Mouse (Mus musculus) myocyte (in vitro differentiated cells): Measurements from ENCODE around the gene Kcnq5.

Source experiments
- MAX ChIP-seq: IDR thresholded peaks from one replicate; pipeline ENCODE4 v1.6.1; 2011; ENCODE audit warnings: low read depth, mild to moderate bottlenecking, control low read depth
- POLR2A ChIP-seq: IDR thresholded peaks from one replicate; pipeline ENCODE4 v1.6.1; 2011; ENCODE audit warnings: low read depth, mild to moderate bottlenecking, control low read depth, moderate library complexity; ENCODE audit not compliant: insufficient read length

DNA sequence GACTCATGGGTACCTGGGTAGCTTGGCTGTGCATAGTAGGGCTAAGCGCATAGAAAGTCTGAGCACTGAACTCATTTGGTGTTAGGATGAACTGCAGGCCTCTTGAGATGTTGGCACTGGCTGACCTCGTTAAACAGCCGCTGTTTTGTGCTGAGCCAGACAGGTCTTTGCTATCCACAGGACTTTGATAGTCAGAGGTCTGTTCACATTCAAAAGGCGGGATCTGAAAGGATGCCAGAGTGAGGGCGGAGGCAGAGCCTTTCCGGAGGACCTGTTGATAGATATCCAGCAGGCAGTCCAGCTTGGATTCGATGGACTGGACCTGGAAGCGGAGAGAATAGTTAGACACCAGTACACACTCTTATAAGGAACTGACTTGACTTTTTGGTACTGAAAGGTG, 558.9 kb downstream of the Kcnq5 start:
- TF ChIP-seq POLR2A (no peak), MAX (no peak)
